Mouse (Mus musculus): ENCODE results near the gene Lrat. TPM values are rescaled to one million over a fixed set of nuclear protein-coding genes. Genes with fewer than 3 reads are reported as not detected.

Lrat gene
- polyA plus RNA-seq (2015; fragmentation: Nextera tagmentation; extraction: Ambion mirVana): 0.05 TPM in 1 of 2 replicates, not detected in the other

GRCm38 (mm10) chr3:82903613-82904205 is at the start of gene Lrat:
Gene Lrat, minus strand, starts transcription at chr3:82903973.

GRCm38 (mm10) chr3:82876372-82876739 is 27.4 kb downstream of the Lrat start, which contains the start of gene Rbm46:
Gene Rbm46, minus strand, starts transcription at chr3:82876483.

Other genes starting within 250 kb of the Lrat start
- gene Rbm46, start 27.5 kb downstream of the Lrat start, polyA plus RNA-seq (2015; fragmentation: Nextera tagmentation; extraction: Ambion mirVana): 1.9 TPM in 2 replicates
- gene Fgg, start 103.8 kb upstream of the Lrat start, polyA plus RNA-seq (2015; fragmentation: Nextera tagmentation; extraction: Ambion mirVana): 1.6 and 2.5 TPM in 2 replicates
- gene Fga, start 122.1 kb upstream of the Lrat start, polyA plus RNA-seq (2015; fragmentation: Nextera tagmentation; extraction: Ambion mirVana): 1.3 and 1.9 TPM in 2 replicates
- gene Fgb, start 145.9 kb upstream of the Lrat start, polyA plus RNA-seq (2015; fragmentation: Nextera tagmentation; extraction: Ambion mirVana): 0.89 and 1.2 TPM in 2 replicates
- gene Plrg1, start 151.5 kb upstream of the Lrat start, polyA plus RNA-seq (2015; fragmentation: Nextera tagmentation; extraction: Ambion mirVana): 40.0 and 40.9 TPM in 2 replicates
- 0.72 and 0.87 TPM in 2 replicates for gene Dchs2, start 224.0 kb upstream of the Lrat start, polyA plus RNA-seq (2015; fragmentation: Nextera tagmentation; extraction: Ambion mirVana)